Mouse (Mus musculus) CH12.LX (cell line): ENCODE measurements around the gene Lamtor4.

Experiments used
- BHLHE40 ChIP-seq: IDR thresholded peaks from 2 replicates; pipeline ENCODE4 v1.6.1; 2011; ENCODE audit warnings: mild to moderate bottlenecking, low read depth, low read length, improper control_type of control experiment
- CHD2 ChIP-seq: IDR thresholded peaks from 2 replicates; pipeline ENCODE4 v1.6.1; 2011; ENCODE audit warnings: low read length, improper control_type of control experiment
- CTCF ChIP-seq, 2 experiments: IDR thresholded peaks in 1 of 2; conservative IDR thresholded peaks in 1 of 2; 2 replicates each; pipeline ENCODE4 v1.5.1; 2011 to 2012; ENCODE audit warnings: low read depth in 2 of 2, low read length in 2 of 2, improper control_type of control experiment in 1 of 2, inconsistent platforms in 1 of 2, mild to moderate bottlenecking in 1 of 2, moderate library complexity in 1 of 2
- E2F4 ChIP-seq: IDR thresholded peaks from 2 replicates; pipeline ENCODE4 v1.6.1; 2011; ENCODE audit warnings: low read depth, low read length, improper control_type of control experiment; ENCODE audit not compliant: insufficient replicate concordance
- EP300 ChIP-seq: IDR thresholded peaks from 2 replicates; pipeline ENCODE4 v1.6.1; 2011; ENCODE audit warnings: low read length, improper control_type of control experiment
- MEF2A ChIP-seq: IDR thresholded peaks from 2 replicates; pipeline ENCODE4 v1.6.1; 2014; ENCODE audit warnings: low read depth, mild to moderate bottlenecking, inconsistent platforms, low read length, improper control_type of control experiment, borderline replicate concordance
- PAX5 ChIP-seq: IDR thresholded peaks from 2 replicates; pipeline ENCODE4 v1.6.1; 2012; ENCODE audit warnings: low read length, inconsistent platforms, mixed read lengths
- POLR2A ChIP-seq: IDR thresholded peaks from 2 replicates; pipeline ENCODE4 v1.6.1; 2011; ENCODE audit warnings: low read depth, mild to moderate bottlenecking, improper control_type of control experiment, low read length
- RCOR1 ChIP-seq: conservative IDR thresholded peaks from 2 replicates; pipeline ENCODE4 v1.6.1; 2012; ENCODE audit warnings: low read depth, mild to moderate bottlenecking, inconsistent platforms, low read length, improper control_type of control experiment
- SIN3A ChIP-seq: IDR thresholded peaks from 2 replicates; pipeline ENCODE4 v1.6.1; 2012; ENCODE audit warnings: low read length, improper control_type of control experiment, inconsistent platforms
- TCF12 ChIP-seq: IDR thresholded peaks from 2 replicates; pipeline ENCODE4 v1.6.1; 2014; ENCODE audit warnings: low read depth, mild to moderate bottlenecking, inconsistent platforms, low read length, improper control_type of control experiment
- USF1 ChIP-seq: IDR thresholded peaks from 2 replicates; pipeline ENCODE4 v1.6.1; 2014; ENCODE audit warnings: low read depth, mild to moderate bottlenecking, inconsistent platforms, low read length, improper control_type of control experiment
- ZC3H11A ChIP-seq: IDR thresholded peaks from 2 replicates; pipeline ENCODE4 v1.6.1; 2012; ENCODE audit warnings: low read depth, mild to moderate bottlenecking, inconsistent platforms, low read length, improper control_type of control experiment

DNA sequence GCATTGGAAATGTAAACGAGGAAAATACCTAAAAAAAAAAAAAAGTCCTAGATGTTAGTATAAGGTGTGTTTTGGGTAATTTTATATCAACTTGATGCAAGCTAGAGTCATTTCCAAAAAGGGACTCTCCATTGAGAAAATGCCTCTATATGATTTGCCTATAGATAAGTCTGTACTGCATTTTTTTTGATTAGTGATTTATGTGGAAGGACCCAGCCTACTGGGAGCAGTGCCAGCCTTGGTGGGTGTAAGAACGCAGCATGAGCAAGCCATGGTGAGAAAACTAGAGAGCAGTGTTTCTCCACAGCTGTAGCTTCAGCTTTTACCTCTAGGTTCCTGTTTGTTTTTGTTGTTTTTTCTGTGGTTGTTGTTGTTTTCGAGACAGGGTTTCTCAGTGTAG, 32.0 kb upstream of the Lamtor4 start:
- no peak for TF ChIP-seq POLR2A
- TF ChIP-seq RCOR1: no peak
- TF ChIP-seq ZC3H11A: no peak
- no peak for TF ChIP-seq CTCF (conservative IDR thresholded peaks at IDR 0.05 in 1 of 2, IDR thresholded peaks at IDR 0.05 in 1 of 2; ENCODE audit: low read depth in 2 of 2, low read length in 2 of 2)
- TF ChIP-seq PAX5: no peak
- no peak for TF ChIP-seq CHD2
- TF ChIP-seq EP300: no peak
- no peak for TF ChIP-seq MEF2A
- TF ChIP-seq TCF12: no peak
- TF ChIP-seq USF1: no peak
- no peak for TF ChIP-seq BHLHE40
- no peak for TF ChIP-seq SIN3A
- no peak for TF ChIP-seq E2F4
